Mouse (Mus musculus): ENCODE measurements around the gene Ptn. TPM values are rescaled to one million over a fixed set of nuclear protein-coding genes. Genes with fewer than 3 reads are reported as not detected.

Gene Ptn
- polyA plus RNA-seq, 1 experiment from 2014 or later: 149 TPM

DNA sequence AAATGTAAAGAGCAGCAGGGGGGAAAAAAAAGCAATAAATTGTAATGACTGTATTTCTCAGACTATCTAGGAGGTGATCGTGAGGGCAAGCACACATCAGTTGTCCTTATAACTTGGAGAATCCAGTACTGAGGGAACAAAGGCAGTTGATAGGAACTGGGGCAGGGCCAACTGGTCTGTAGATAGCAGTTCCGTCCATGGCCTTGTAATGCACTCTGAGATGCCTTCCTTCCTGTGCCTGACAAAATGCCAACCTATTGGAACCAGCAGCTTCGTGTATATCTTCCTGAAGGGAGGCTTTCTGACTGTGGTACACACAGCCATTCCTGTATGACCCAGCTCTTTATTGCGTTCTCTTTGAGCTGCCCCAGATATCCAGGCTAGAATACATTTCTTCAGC is 27.5 kb downstream of the Ptn start:
- ATAC-seq (ENCODE audit: borderline replicate concordance, extremely low read depth, low FRiP score, low TSS enrichment): no peak
- H3K36me3 ChIP-seq: no peaks in the 10 kb centered on the region
- WGBS: 68% methylated on average over 4 of the region's 4 CpGs
- H3K4me1 ChIP-seq: peaks cover 3% of the 10 kb centered on the region; the same call in 1 of the 2 replicates
- no peaks in the 10 kb centered on the region for H3K27me3 ChIP-seq
- no peak overlapping the region for H3K27ac ChIP-seq
- no peak overlapping the region for H3K9ac ChIP-seq
- no peak overlapping the region for H3K4me3 ChIP-seq
- H3K4me2 ChIP-seq: no peak overlapping the region
- no peaks in the 10 kb centered on the region for H3K9me3 ChIP-seq

DNA sequence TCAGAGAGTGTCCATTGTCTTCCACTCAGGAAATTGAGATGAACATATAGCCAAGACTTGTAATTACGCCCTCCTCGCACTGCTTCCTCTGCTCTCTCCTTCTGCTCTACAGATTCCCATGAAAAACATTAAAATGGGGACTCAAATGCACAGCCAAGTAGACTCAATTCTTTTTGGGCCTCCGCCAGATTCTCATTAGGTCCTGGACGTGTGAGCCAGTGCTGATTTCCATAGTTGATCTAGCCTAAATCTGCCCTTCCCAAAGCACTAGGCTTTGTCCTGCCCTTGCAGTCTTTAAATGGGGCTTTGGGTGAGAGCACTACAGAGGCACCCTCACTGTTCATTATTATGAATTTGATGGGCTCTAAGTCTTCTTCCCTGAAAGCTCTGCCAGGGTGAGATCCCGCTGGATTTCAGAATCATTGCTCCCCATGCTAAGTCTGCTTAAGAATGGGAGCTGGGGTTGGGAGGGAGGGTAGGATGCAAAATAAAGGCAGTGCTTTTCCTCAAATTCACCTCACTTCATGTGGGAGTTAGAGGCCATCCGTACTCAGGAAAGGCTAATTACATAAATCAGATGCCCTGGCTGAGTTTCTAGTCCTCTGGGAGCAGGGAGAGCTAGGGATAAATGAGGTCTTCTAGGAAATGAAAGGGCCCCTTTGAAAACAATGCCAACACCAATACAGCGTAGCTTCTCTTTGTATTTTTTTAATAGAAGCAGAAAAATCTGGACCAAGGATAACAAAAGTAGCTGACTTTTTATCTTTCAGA is 32.3 kb downstream of the Ptn start:
- Histone ChIP-seq H3K27ac (no peak overlapping the region), H3K27me3 (no peaks in the 10 kb centered on the region), H3K9ac (no peak overlapping the region), H3K4me3 (no peak overlapping the region), H3K4me2 (no peak overlapping the region), H3K36me3 (no peaks in the 10 kb centered on the region), H3K9me3 (no peaks in the 10 kb centered on the region), H3K4me1 (peaks cover 8% of the 10 kb centered on the region; the same call in 1 of the 2 replicates)
- WGBS: 57% methylated on average over 7 of the region's 7 CpGs
- no peak; the same call in 1 of the 2 replicates for ATAC-seq (ENCODE audit: borderline replicate concordance, extremely low read depth, low FRiP score, low TSS enrichment)

- Histone ChIP-seq H3K27ac (no peak overlapping the region), H3K9me3 (no peaks in the 10 kb centered on the region), H3K4me1 (peaks cover 8% of the 10 kb centered on the region; the same call in 1 of the 2 replicates), H3K9ac (no peak overlapping the region), H3K27me3 (no peaks in the 10 kb centered on the region), H3K4me2 (no peak overlapping the region), H3K4me3 (no peak overlapping the region), H3K36me3 (no peaks in the 10 kb centered on the region)
- WGBS: 27% methylated on average over 2 of the region's 2 CpGs
- no peak for ATAC-seq (ENCODE audit: borderline replicate concordance, extremely low read depth, low FRiP score, low TSS enrichment)
These were observed 33.0 kb downstream of the Ptn start for GRCm38 (mm10) chr6:36777039-36777438.

DNA sequence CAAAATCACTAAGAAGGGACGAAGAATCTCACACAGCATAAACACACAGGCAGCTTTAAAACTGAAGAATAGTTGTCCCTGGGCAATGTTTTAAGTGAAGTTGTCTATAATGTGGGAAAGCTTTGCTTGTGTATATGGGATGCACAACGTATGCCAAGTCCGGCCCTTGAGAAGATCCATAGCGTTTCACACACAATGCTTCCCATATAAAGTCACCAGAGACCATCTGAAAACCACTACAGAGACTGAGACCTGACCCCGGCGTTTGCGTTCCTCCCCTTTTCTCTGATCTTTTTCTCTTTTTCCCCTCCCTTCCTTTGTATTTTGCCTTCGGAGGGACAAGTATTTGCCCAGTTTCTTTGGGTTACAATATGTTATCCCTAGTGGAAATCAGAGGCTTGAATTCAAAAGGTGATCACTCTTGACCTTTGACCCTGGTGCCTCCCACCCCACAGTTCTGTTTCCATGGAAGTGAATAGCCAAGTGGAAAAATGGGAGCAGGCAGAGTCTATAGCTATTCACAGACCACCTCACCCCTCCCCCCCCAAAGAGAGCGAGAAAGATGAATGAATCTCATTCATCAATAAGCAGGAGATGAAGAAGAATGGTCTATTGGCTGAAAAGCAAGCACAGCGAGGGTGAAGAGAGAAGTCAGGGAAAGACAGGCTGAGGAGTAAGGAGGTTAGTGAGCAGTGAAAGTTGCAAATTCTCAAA is 34.2 kb downstream of the Ptn start:
- H3K4me3 ChIP-seq: no peak overlapping the region
- 65% methylated on average over 10 of the region's 10 CpGs for WGBS
- H3K4me1 ChIP-seq: peaks cover 8% of the 10 kb centered on the region; the same call in 1 of the 2 replicates
- H3K9me3 ChIP-seq: no peaks in the 10 kb centered on the region
- H3K4me2 ChIP-seq: no peak overlapping the region
- H3K27ac ChIP-seq: no peak overlapping the region
- no peak for ATAC-seq (ENCODE audit: borderline replicate concordance, extremely low read depth, low FRiP score, low TSS enrichment)
- no peak overlapping the region for H3K9ac ChIP-seq
- H3K36me3 ChIP-seq: no peaks in the 10 kb centered on the region
- H3K27me3 ChIP-seq: no peaks in the 10 kb centered on the region

DNA sequence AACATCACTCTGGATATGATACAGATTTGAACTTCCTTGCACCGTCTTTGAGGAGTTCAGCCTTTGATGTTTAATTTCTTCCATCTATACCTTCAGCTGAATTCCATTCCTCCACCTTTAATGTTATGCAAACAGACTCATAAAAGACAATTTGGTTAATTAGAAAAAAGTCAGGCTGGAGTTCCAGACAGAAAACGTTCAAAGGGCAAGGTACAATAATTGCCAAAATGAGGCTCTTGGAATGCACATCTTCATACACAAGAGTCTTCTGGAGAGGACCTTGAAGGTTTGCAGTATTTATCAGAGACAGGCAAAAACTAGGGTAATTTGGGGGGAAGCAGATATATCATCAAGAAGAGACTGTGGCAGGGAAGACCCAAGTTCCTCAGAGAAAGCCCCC is 37.5 kb downstream of the Ptn start:
- Histone ChIP-seq H3K4me3 (no peak overlapping the region), H3K27ac (no peak overlapping the region), H3K4me1 (peaks cover 6% of the 10 kb centered on the region; the same call in 1 of the 2 replicates), H3K36me3 (no peaks in the 10 kb centered on the region), H3K4me2 (no peak overlapping the region), H3K9me3 (no peaks in the 10 kb centered on the region), H3K9ac (no peak overlapping the region), H3K27me3 (no peaks in the 10 kb centered on the region)
- no peak for ATAC-seq (ENCODE audit: borderline replicate concordance, extremely low read depth, low FRiP score, low TSS enrichment)
- WGBS: 69% methylated on average over 2 of the region's 2 CpGs

GRCm38 (mm10) chr6:36769012-36769411 is 41.0 kb downstream of the Ptn start:
- H3K36me3 ChIP-seq: no peaks in the 10 kb centered on the region
- no peaks in the 10 kb centered on the region for H3K27me3 ChIP-seq
- 81% methylated on average over 3 of the region's 3 CpGs for WGBS
- no peak overlapping the region for H3K9ac ChIP-seq
- H3K9me3 ChIP-seq: no peaks in the 10 kb centered on the region
- no peak overlapping the region for H3K4me3 ChIP-seq
- no peak overlapping the region for H3K4me2 ChIP-seq
- ATAC-seq (ENCODE audit: borderline replicate concordance, extremely low read depth, low FRiP score, low TSS enrichment): no peak
- no peak overlapping the region for H3K27ac ChIP-seq
- H3K4me1 ChIP-seq: no peaks in the 10 kb centered on the region

DNA sequence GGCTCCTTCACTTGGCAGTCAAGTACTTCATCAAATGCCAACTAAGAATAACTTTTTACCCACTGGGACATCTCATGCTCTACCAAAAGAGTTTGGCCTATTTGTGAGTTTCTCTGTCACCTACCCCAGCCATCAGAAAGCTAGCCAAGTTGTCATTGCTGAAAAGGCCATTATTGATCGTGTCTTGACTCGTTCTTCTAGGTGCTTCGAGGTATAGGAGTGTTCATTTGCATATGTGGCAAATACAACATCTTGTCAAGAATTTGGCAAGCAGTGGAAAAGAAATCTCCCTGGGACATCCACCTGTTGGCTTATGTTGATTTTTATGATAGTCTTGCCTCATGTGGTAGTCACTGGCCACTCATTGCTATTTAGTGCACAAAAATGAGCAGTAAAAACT is 43.1 kb downstream of the Ptn start:
- Histone ChIP-seq H3K9ac (no peak overlapping the region), H3K9me3 (no peaks in the 10 kb centered on the region), H3K4me1 (no peaks in the 10 kb centered on the region), H3K36me3 (no peaks in the 10 kb centered on the region), H3K4me2 (no peak overlapping the region), H3K27ac (no peak overlapping the region), H3K27me3 (no peaks in the 10 kb centered on the region), H3K4me3 (no peak overlapping the region)
- WGBS: 91% methylated on average over 3 of the region's 3 CpGs
- no peak for ATAC-seq (ENCODE audit: borderline replicate concordance, extremely low read depth, low FRiP score, low TSS enrichment)

DNA sequence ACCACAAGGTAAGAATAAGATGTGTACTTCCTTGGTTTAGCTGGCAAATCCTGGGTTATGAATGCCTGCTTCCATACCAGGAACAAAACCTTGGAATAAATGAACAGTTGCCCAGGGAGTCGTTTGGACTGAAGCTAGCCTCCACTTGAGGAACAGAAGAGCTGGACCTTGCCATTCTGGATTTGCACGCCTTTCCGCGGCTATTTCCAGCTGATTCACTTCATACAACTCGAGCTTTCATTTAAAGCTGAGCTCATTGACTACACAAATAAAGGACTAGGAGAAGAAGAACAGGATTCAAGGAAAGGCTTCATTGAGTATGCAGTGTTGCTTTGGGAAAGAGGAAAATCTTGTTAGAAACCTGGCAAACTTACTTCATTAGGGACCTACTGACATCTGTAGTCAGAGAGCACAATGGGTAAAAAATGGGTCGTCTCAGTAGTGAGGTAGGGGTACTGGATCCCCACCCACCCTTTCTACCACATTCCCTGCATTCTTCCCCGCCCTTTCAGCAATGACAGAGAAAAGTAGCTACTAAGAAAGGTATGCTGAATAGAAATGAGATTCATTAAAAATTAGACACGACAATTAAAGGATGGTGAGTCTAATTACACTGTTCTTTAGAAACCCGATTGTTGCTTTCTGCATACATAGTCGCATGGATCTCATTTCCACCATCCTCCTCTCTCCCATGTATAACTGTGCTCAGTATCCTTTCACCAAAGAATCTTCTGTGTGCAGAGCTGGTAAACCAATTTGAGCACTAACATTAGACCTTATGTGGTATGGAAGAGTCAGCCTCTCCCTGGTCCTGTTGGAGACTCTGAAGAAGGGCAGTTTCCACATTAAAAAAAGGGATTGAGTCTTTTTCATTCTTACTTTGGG is 54.8 kb downstream of the Ptn start:
- no peaks in the 10 kb centered on the region for H3K4me1 ChIP-seq
- no peaks in the 10 kb centered on the region for H3K9me3 ChIP-seq
- H3K4me2 ChIP-seq: no peak overlapping the region
- H3K4me3 ChIP-seq: no peak overlapping the region
- no peak for ATAC-seq (ENCODE audit: borderline replicate concordance, extremely low read depth, low FRiP score, low TSS enrichment)
- WGBS: 72% methylated on average over 10 of the region's 10 CpGs
- H3K9ac ChIP-seq: no peak overlapping the region
- H3K36me3 ChIP-seq: no peaks in the 10 kb centered on the region
- no peak overlapping the region for H3K27ac ChIP-seq
- no peaks in the 10 kb centered on the region for H3K27me3 ChIP-seq

DNA sequence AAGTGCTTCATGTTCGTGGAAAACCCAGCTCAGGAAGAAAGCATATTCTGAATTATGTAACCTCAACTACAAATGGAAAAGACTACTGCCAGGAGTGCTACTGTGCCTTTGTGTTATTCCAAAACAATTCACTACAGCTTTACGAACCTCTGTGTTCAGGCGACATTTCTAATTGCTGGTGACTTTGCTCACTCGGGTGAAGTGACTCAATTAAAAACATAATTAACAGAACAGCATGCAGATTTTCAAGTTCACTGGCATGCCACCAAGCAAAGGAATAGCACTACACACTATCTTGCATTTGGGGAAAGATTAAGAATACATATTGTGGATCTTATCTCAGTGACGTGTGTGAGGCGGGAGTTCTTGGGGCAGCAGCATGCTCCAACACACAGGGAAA is 57.1 kb downstream of the Ptn start:
- H3K27me3 ChIP-seq: no peaks in the 10 kb centered on the region
- no peaks in the 10 kb centered on the region for H3K9me3 ChIP-seq
- no peak for ATAC-seq (ENCODE audit: borderline replicate concordance, extremely low read depth, low FRiP score, low TSS enrichment)
- no peak overlapping the region for H3K4me2 ChIP-seq
- WGBS: 76% methylated on average over 6 of the region's 6 CpGs
- no peaks in the 10 kb centered on the region for H3K4me1 ChIP-seq
- no peaks in the 10 kb centered on the region for H3K36me3 ChIP-seq
- no peak overlapping the region for H3K27ac ChIP-seq
- no peak overlapping the region for H3K4me3 ChIP-seq
- H3K9ac ChIP-seq: no peak overlapping the region

- ATAC-seq (ENCODE audit: borderline replicate concordance, extremely low read depth, low FRiP score, low TSS enrichment): no peak
- no peaks in the 10 kb centered on the region for H3K9me3 ChIP-seq
- H3K36me3 ChIP-seq: peaks cover 3% of the 10 kb centered on the region; the same call in 1 of the 2 replicates
- H3K9ac ChIP-seq: no peak overlapping the region
- no peak overlapping the region for H3K4me3 ChIP-seq
- H3K4me1 ChIP-seq: no peaks in the 10 kb centered on the region
- H3K4me2 ChIP-seq: no peak overlapping the region
- WGBS: 87% methylated on average over 5 of the region's 5 CpGs
- no peak overlapping the region for H3K27ac ChIP-seq
- H3K27me3 ChIP-seq: no peaks in the 10 kb centered on the region
These were observed 70.2 kb downstream of the Ptn start for GRCm38 (mm10) chr6:36739811-36740210.

- no peak overlapping the region for H3K9ac ChIP-seq
- H3K36me3 ChIP-seq: peaks cover 3% of the 10 kb centered on the region; the same call in 1 of the 2 replicates
- no peaks in the 10 kb centered on the region for H3K27me3 ChIP-seq
- no peak for ATAC-seq (ENCODE audit: borderline replicate concordance, extremely low read depth, low FRiP score, low TSS enrichment)
- H3K27ac ChIP-seq: no peak overlapping the region
- no peaks in the 10 kb centered on the region for H3K9me3 ChIP-seq
- WGBS: 81% methylated on average over 2 of the region's 2 CpGs
- H3K4me1 ChIP-seq: no peaks in the 10 kb centered on the region
- H3K4me2 ChIP-seq: no peak overlapping the region
- H3K4me3 ChIP-seq: no peak overlapping the region
These were observed 73.3 kb downstream of the Ptn start for GRCm38 (mm10) chr6:36736763-36737162.

All from lung, embryonic 15.5 days (tissue).